Mouse (Mus musculus) kidney, adult 2 months (tissue): Measurements from ENCODE around the gene Stpg3. TPM values are rescaled to one million over a fixed set of nuclear protein-coding genes. Genes with fewer than 3 reads are reported as not detected.

Source experiments
- DNase-seq: peaks from one replicate; pipeline ENCODE4 v3.0.0; 2021
- H3K27ac ChIP-seq: fragments of 200-500 bp; 2 replicates; pipeline ENCODE4 v1.5.1; 2012; ENCODE audit warnings: low read depth, low read length, control low read depth, inconsistent platforms; ENCODE audit not compliant: insufficient read depth
- H3K27me3 ChIP-seq: fragments of 200-500 bp; replicated peaks from 2 replicates; pipeline ENCODE4 v1.6.1; 2012; ENCODE audit warnings: mild to moderate bottlenecking, moderate library complexity, low read length, inconsistent platforms; ENCODE audit not compliant: control insufficient read depth, insufficient read depth
- H3K36me3 ChIP-seq: fragments of 200-500 bp; 2 replicates; pipeline ENCODE4 v1.6.1; 2012; ENCODE audit warnings: mild to moderate bottlenecking, moderate library complexity, low read length, inconsistent platforms; ENCODE audit not compliant: control insufficient read depth, insufficient read depth
- H3K4me1 ChIP-seq: fragments of 200-500 bp; 2 replicates; pipeline ENCODE4 v1.6.1; 2011; ENCODE audit warnings: low read length; ENCODE audit not compliant: control insufficient read depth, insufficient read depth
- H3K4me3 ChIP-seq: fragments of 200-500 bp; 2 replicates; pipeline ENCODE4 v1.5.1; 2011; ENCODE audit warnings: mild to moderate bottlenecking, low read depth, low read length, control low read depth; ENCODE audit not compliant: insufficient read depth
- CTCF ChIP-seq: fragments of 200-500 bp; conservative IDR thresholded peaks from 2 replicates; pipeline ENCODE4 v1.5.1; 2011; ENCODE audit warnings: low read depth, mild to moderate bottlenecking, control low read depth, low read length, moderate library complexity, mixed read lengths; ENCODE audit not compliant: insufficient read depth, insufficient read length
- POLR2A ChIP-seq: fragments of 200-500 bp; IDR thresholded peaks from one replicate; pipeline ENCODE4 v1.6.1; 2011; ENCODE audit warnings: low read depth, low read length, control low read depth
- WGBS: fragments of 180-500 bp; shearing (Covaris S2); methylation state at CpG from one replicate; pipeline ENCODE4 v1.1.7; 2018; 5-methylcytosine and 5-hydroxymethylcytosine counted together
- polyA plus RNA-seq: library from polyadenylated mRNA; depleted of rRNA; stranded (reverse); fragments of >200 nt; gene quantifications from 2 replicates; pipeline ENCODE4 v1.2.3, GENCODE M21; 2012

The Stpg3 gene
- polyA plus RNA-seq, 1 experiment: 0.42 TPM

- Histone ChIP-seq H3K36me3 (no peaks in the 10 kb centered on the region), H3K4me1 (peaks cover 22% of the 10 kb centered on the region), H3K27me3 (no peaks in the 10 kb centered on the region), H3K27ac (peak within 1 kb of the TSS; percentile 19), H3K4me3 (peak within 1 kb of the TSS; percentile 67)
- WGBS: under 1% methylated on average over 35 of the region's 35 CpGs
- TF ChIP-seq POLR2A (no peak), CTCF (no peak; the same call in 1 of the 2 replicates)
- peak; percentile 96 for DNase-seq
Measured at GRCm38 (mm10) chr2:25180478-25180903, 33.9 kb downstream of the Stpg3 start, which contains the start of gene Nrarp. TSS of gene Nrarp (plus strand) at chr2:25180758.

DNA sequence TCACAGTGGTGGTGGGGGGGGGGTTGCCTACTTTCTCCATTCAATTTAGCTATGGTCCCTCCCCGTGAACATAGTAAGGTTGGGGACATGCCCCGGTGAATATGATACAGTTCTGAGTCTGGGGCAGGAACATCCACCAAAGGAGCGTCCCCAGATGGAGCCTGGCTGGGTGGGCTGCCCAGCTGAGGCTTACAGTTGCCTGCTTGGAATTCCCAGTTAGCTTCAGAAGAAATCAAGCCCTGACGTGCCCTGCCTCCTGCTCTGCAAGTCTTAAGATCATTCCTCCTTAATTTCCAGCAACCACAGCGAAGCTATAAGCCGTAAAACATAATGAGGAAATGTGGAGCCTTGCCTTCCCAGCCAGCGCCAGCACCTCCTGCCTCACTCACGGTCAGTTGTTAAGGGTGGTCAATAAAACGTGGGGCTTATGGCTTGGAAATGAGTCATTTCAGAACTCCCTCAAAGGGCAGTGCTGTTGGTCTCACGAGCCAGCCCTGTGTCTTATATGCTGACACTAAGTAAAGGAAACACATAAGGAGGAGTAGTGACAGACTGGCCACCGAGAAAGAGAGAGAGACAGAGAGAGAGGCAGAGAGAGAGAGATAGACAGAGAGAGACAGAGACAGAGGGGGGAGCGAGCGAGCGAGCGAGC is 34.7 kb downstream of the Stpg3 start:
- Histone ChIP-seq H3K4me3 (peak overlapping the region; percentile 13; the same call in 1 of the 2 replicates), H3K36me3 (no peaks in the 10 kb centered on the region), H3K27ac (peak overlapping the region; percentile 19; the same call in 1 of the 2 replicates), H3K4me1 (peaks cover 26% of the 10 kb centered on the region), H3K27me3 (no peaks in the 10 kb centered on the region)
- 51% methylated on average over 15 of the region's 15 CpGs for WGBS
- no peak for DNase-seq
- no peak for TF ChIP-seq POLR2A
- no peak for TF ChIP-seq CTCF

DNA sequence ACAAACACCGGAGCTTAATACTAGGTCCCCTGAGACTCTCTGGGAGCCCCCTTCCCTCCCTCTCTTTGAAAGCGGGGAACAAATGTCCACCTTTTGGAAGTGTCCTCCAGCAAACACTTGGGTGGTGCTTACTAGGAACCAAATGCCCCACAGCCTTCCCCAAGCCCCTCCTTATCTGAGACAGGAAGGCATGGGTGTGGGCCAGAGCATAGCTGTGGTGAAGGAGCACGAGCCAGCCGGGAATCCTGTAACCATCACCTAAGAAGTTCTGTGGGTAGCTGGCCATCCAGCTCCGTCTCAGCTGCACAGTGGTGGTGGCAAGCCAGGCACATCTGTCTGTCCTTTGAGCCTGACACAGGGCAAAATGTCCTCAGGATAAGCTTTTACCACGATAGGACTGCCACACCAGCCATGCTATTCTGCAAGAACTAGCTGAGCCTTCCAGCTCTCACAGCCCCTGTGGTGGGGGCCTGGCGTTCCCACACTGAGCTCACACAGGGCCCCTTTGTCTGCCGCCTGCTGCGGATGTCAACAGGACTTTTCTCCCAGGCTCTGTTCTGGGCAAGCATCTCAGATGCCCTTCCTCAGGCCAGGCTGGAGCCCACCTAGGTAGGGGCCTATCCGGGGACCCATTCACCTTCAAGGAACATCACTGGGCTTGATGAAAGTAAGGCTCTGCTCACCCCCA is 36.0 kb downstream of the Stpg3 start:
- no peak for DNase-seq
- Histone ChIP-seq H3K4me3 (no peak overlapping the region), H3K27ac (peak overlapping the region; percentile 29; the same call in 1 of the 2 replicates), H3K4me1 (peaks cover 32% of the 10 kb centered on the region), H3K36me3 (no peaks in the 10 kb centered on the region), H3K27me3 (no peaks in the 10 kb centered on the region)
- TF ChIP-seq CTCF (no peak), POLR2A (no peak)
- WGBS: 69% methylated on average over 10 of the region's 10 CpGs

DNA sequence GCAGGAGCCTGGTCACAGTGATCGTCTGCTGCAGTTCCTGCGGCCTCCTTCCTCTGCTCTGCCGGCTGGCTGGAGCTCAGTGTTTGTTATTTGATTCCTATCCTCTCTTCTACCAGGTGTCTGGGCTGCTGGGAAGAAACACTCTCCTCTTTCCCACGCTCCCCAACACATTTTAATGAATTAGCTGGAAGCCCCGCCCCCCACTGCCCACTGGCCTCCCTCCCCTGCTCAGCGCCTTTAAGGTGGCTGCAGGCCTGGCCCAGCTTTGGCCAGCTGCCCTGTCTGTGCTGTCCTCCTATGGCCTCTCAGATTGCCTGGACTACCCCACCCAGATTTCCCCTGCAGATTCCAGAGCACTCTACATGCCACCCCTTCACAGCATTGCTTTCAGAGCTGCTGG is 36.8 kb downstream of the Stpg3 start:
- peak overlapping the region; percentile 17; the same call in 1 of the 2 replicates for H3K4me3 ChIP-seq
- DNase-seq: peak; percentile 79
- no peaks in the 10 kb centered on the region for H3K36me3 ChIP-seq
- no peaks in the 10 kb centered on the region for H3K27me3 ChIP-seq
- H3K4me1 ChIP-seq: peaks cover 32% of the 10 kb centered on the region
- peak overlapping the region; percentile 78 for H3K27ac ChIP-seq
- no peak for TF ChIP-seq CTCF
- WGBS: 13% methylated on average over 6 of the region's 6 CpGs

- DNase-seq: no peak
- peak overlapping the region; percentile 17 for H3K4me3 ChIP-seq
- 35% methylated on average over 4 of the region's 4 CpGs for whole genome bisulfite sequencing
- TF ChIP-seq CTCF: no peak
- TF ChIP-seq POLR2A: no peak
- no peaks in the 10 kb centered on the region for H3K36me3 ChIP-seq
- H3K27me3 ChIP-seq: no peaks in the 10 kb centered on the region
- peak overlapping the region; percentile 78 for H3K27ac ChIP-seq
- peaks cover 32% of the 10 kb centered on the region for H3K4me1 ChIP-seq
Measured at GRCm38 (mm10) chr2:25177076-25177475, 37.4 kb downstream of the Stpg3 start.

- Histone ChIP-seq H3K4me3 (no peak overlapping the region), H3K27ac (peak overlapping the region; percentile 78; the same call in 1 of the 2 replicates), H3K36me3 (no peaks in the 10 kb centered on the region), H3K27me3 (no peaks in the 10 kb centered on the region), H3K4me1 (peaks cover 32% of the 10 kb centered on the region)
- 58% methylated on average over 6 of the region's 6 CpGs for WGBS
- DNase-seq: peak; percentile 71
- TF ChIP-seq POLR2A: no peak
- TF ChIP-seq CTCF: no peak
Measured at GRCm38 (mm10) chr2:25176573-25176972, 37.9 kb downstream of the Stpg3 start.

DNA sequence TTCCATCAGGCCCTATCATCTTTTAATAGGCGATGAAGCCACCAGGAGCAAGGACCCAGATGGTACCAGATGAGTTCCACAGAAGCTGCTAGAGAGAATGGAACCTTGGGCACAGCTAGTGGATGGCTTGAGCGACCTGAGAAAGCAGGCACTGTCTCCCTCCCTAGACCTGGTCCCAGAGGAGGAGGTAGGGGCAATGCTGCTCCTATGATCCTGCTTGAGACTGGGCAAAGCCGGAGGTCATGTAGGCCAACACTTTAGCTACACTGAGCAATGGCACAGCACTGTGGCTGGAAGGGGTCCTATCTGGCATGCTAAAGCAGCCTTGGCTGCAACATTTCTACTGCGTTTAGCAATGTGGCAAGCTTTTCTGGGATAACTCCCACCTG is 38.8 kb downstream of the Stpg3 start:
- peak overlapping the region; percentile 49 for H3K27ac ChIP-seq
- WGBS: 77% methylated on average over 4 of the region's 4 CpGs

More for the DNA sequence above, 38.8 kb downstream of the Stpg3 start:
- Histone ChIP-seq H3K27me3 (no peaks in the 10 kb centered on the region), H3K4me1 (peaks cover 32% of the 10 kb centered on the region), H3K36me3 (no peaks in the 10 kb centered on the region), H3K4me3 (no peak overlapping the region)
- TF ChIP-seq POLR2A: no peak
- TF ChIP-seq CTCF: no peak
- DNase-seq: no peak
